Comparison of ENCODE assay signal across 21 mouse cellular contexts in genomic region chr12:28732631-28733030, GRCm38 (mm10). TPM values are rescaled to one million over a fixed set of nuclear protein-coding genes. Genes with fewer than 3 reads are reported as not detected.
A peak's percentile ranks its signal among the peaks of the same experiment; 100 is the strongest.
DNase-seq lines count a peak whose midpoint lies in the region; ATAC-seq lines count a peak whose summit lies in the region.
"Had no signal": no experiment of that assay in that cellular context is flagged by ENCODE, and none has a peak within 500 bp of the region (broad histone marks: within the 10 kb centered on the region; RNA-seq: fewer than 3 reads in every experiment).

No protein-coding gene starts in this region.

- ATAC-seq in granulocyte monocyte progenitor cell, adult 5-6 weeks (replicated peaks; ENCODE audit: poor library complexity, severe bottlenecking) = peak; percentile 42; the same call in 1 of the 2 replicates
- ATAC-seq: CD4-positive, CD25-positive, alpha-beta regulatory T cell, adult 4 months; forebrain, embryonic 15.5 days; hindbrain, postnatal 0 days; inflammation-experienced regulatory T-cells, adult 6 months; intestine, postnatal 0 days had no signal

- DNase-seq in 416B (ENCODE audit: low read depth) = peak; percentile 64
- peak; percentile 70 for DNase-seq in R1 (ENCODE audit: low read depth, low spot score)
- no peak for DNase-seq in embryo, embryonic 9.5 days (ENCODE audit: extremely low spot score)
- no peak for DNase-seq in cerebellum, postnatal 10 days
- DNase-seq in gastrocnemius, postnatal 10 days = no peak
- DNase-seq: adrenal gland, adult 2 months; adrenal gland, postnatal 14 days; cerebellum, adult 11 months; cerebellum, adult 2 months; cerebellum, postnatal 14 days; gastrocnemius, postnatal 36 days; heart, adult 11 months; heart, postnatal 10 days; heart, postnatal 36 days; kidney, adult 2 months had no signal

RNA-seq across cellular contexts. Expression of gene Trappc12, which starts 17.6 kb away (rescaled TPM):
- 40.9 and 41.2 TPM in 2 replicates for total RNA-seq in granulocyte monocyte progenitor cell, adult 5-6 weeks (2014; fragmentation: Nextera tagmentation)
- 40.5 and 46.5 TPM in 2 replicates for total RNA-seq in granulocyte monocyte progenitor cell, adult 5-6 weeks (2017)
- 10 to 100 TPM; 15.0 to 18.4 TPM for total RNA-seq in gastrocnemius, postnatal 10 days (2021)

RNA-seq across cellular contexts. Expression of gene Eipr1, which starts 19.0 kb away (rescaled TPM):
- total RNA-seq in granulocyte monocyte progenitor cell, adult 5-6 weeks (2014; fragmentation: Nextera tagmentation) = 23.6 and 31.2 TPM in 2 replicates
- 24.4 and 25.5 TPM in 2 replicates for total RNA-seq in granulocyte monocyte progenitor cell, adult 5-6 weeks (2017)
- 1 to 10 TPM; 6.4 to 6.9 TPM for total RNA-seq in gastrocnemius, postnatal 10 days (2021)

RNA-seq across cellular contexts. Expression of gene Adi1, which starts 57.6 kb away (rescaled TPM):
- total RNA-seq in granulocyte monocyte progenitor cell, adult 5-6 weeks (2014; fragmentation: Nextera tagmentation) = 103 and 113 TPM in 2 replicates
- total RNA-seq in granulocyte monocyte progenitor cell, adult 5-6 weeks (2017) = 34.1 and 43.9 TPM in 2 replicates
- 10 to 100 TPM; 24.2 to 28.6 TPM for total RNA-seq in gastrocnemius, postnatal 10 days (2021)

Comparison
In these comparisons a context has a peak if more than half of its experiments do, and no peak if none do; other contexts are left out.
1. DNase-seq: peak in 416B (single experiment) and R1 (single experiment); none in embryo, embryonic 9.5 days (single experiment), cerebellum, postnatal 10 days (0 of 2) and gastrocnemius, postnatal 10 days (single experiment).